Mouse (Mus musculus): ENCODE data around the gene Fggy.

- TF ChIP-seq POLR2A (IDR thresholded peaks at IDR 0.05; ENCODE audit: borderline replicate concordance, low read depth, low read length): no peak
- no peak for TF ChIP-seq CTCF (IDR thresholded peaks at IDR 0.05; ENCODE audit: low read depth, low read length)
Observed at GRCm38 (mm10) chr4:95731110-95731509, 173.8 kb downstream of the Fggy start.
